In genomic region chr9:58197781-58198701, GRCm38 (mm10) we compare ENCODE assay signal across 8 mouse cellular contexts. TPM values are rescaled to one million over a fixed set of nuclear protein-coding genes. Genes with fewer than 3 reads are reported as not detected.
DNase-seq lines count a peak whose midpoint lies in the region; ATAC-seq lines count a peak whose summit lies in the region.

No protein-coding gene starts in this region.

- peak overlapping the region; percentile 45 for H3K4me3 ChIP-seq in forebrain, embryonic 14.5 days (ENCODE audit: low read depth, low read length)
- peak overlapping the region; percentile 16 for H3K4me3 ChIP-seq in intestine, embryonic 14.5 days (ENCODE audit: low read depth, low read length)
- H3K4me3 ChIP-seq in limb, embryonic 15.5 days = peak overlapping the region; percentile 29
- H3K4me3 ChIP-seq in midbrain, embryonic 15.5 days = peak overlapping the region; percentile 42
- H3K4me3 ChIP-seq in stomach, embryonic 14.5 days (ENCODE audit: low read depth, low read length) = peak overlapping the region; percentile 24

- peaks cover 50% of the 10 kb centered on the region for H3K27me3 ChIP-seq in forebrain, embryonic 14.5 days (replicated peaks; ENCODE audit: control insufficient read depth, insufficient read depth, low read length)
- H3K27me3 ChIP-seq in intestine, embryonic 14.5 days (replicated peaks; ENCODE audit: control insufficient read depth, insufficient read depth, low read length) = peaks cover 88% of the 10 kb centered on the region
- peaks cover 86% of the 10 kb centered on the region for H3K27me3 ChIP-seq in limb, embryonic 15.5 days
- H3K27me3 ChIP-seq in midbrain, embryonic 15.5 days (replicated peaks) = peaks cover 50% of the 10 kb centered on the region
- peaks cover 70% of the 10 kb centered on the region for H3K27me3 ChIP-seq in stomach, embryonic 14.5 days (ENCODE audit: control insufficient read depth, insufficient read depth, low read length)

- peak; percentile 64 to 67 for DNase-seq in adrenal gland, adult 18-20 months (ENCODE audit: low spot score in 2 of 2)
- no peak for DNase-seq in adrenal gland, postnatal 4 days (ENCODE audit: low spot score in 2 of 2)
- peak; percentile 46 to 54 for DNase-seq in cerebellum, adult 18-20 months
- DNase-seq in forebrain, embryonic 14.5 days (ENCODE audit: low spot score) = peak; percentile 77
- DNase-seq in intestine, embryonic 14.5 days (ENCODE audit: low spot score) = peak; percentile 69

- H3K4me2 ChIP-seq in forebrain, embryonic 14.5 days (ENCODE audit: low read length) = peak overlapping the region; percentile 53
- H3K4me2 ChIP-seq in intestine, embryonic 14.5 days (ENCODE audit: low read length) = peak overlapping the region; percentile 39
- H3K4me2 ChIP-seq in limb, embryonic 15.5 days = peak overlapping the region; percentile 48
- peak overlapping the region; percentile 67 for H3K4me2 ChIP-seq in midbrain, embryonic 15.5 days
- peak overlapping the region; percentile 42 for H3K4me2 ChIP-seq in stomach, embryonic 14.5 days (replicated peaks; ENCODE audit: low read depth, low read length)

- peaks cover 22% of the 10 kb centered on the region for H3K4me1 ChIP-seq in forebrain, embryonic 14.5 days (ENCODE audit: control insufficient read depth, insufficient read depth, low read length)
- peaks cover 13% of the 10 kb centered on the region for H3K4me1 ChIP-seq in intestine, embryonic 14.5 days (replicated peaks; ENCODE audit: control insufficient read depth, insufficient read depth, low read length)
- H3K4me1 ChIP-seq in limb, embryonic 15.5 days = peaks cover 67% of the 10 kb centered on the region
- H3K4me1 ChIP-seq in midbrain, embryonic 15.5 days = peaks cover 61% of the 10 kb centered on the region
- peaks cover 36% of the 10 kb centered on the region for H3K4me1 ChIP-seq in stomach, embryonic 14.5 days (ENCODE audit: control insufficient read depth, insufficient read depth, low read length)

- H3K9ac ChIP-seq in forebrain, embryonic 14.5 days (ENCODE audit: low read length) = peak overlapping the region; percentile 82
- H3K9ac ChIP-seq in intestine, embryonic 14.5 days (ENCODE audit: low read length) = no peak overlapping the region
- H3K9ac ChIP-seq in limb, embryonic 15.5 days = no peak overlapping the region
- H3K9ac ChIP-seq in midbrain, embryonic 15.5 days = peak overlapping the region; percentile 51
- H3K9ac ChIP-seq in stomach, embryonic 14.5 days (replicated peaks; ENCODE audit: low read depth, low read length) = no peak overlapping the region

- H3K36me3 ChIP-seq in forebrain, embryonic 14.5 days (ENCODE audit: control insufficient read depth, insufficient read depth, low read length) = peaks cover 29% of the 10 kb centered on the region
- H3K36me3 ChIP-seq in intestine, embryonic 14.5 days (ENCODE audit: control insufficient read depth, insufficient read depth, low read length) = no peaks in the 10 kb centered on the region
- H3K36me3 ChIP-seq in limb, embryonic 15.5 days = no peaks in the 10 kb centered on the region
- H3K36me3 ChIP-seq in midbrain, embryonic 15.5 days (replicated peaks) = no peaks in the 10 kb centered on the region
- H3K36me3 ChIP-seq in stomach, embryonic 14.5 days (ENCODE audit: control insufficient read depth, insufficient read depth, low read length) = no peaks in the 10 kb centered on the region

- peak overlapping the region; percentile 96 for H3K27ac ChIP-seq in forebrain, embryonic 14.5 days (ENCODE audit: low read depth, low read length)
- H3K27ac ChIP-seq in intestine, embryonic 14.5 days (ENCODE audit: low read depth) = no peak overlapping the region
- no peak overlapping the region for H3K27ac ChIP-seq in limb, embryonic 15.5 days
- H3K27ac ChIP-seq in midbrain, embryonic 15.5 days = peak overlapping the region; percentile 86
- H3K27ac ChIP-seq in stomach, embryonic 14.5 days (ENCODE audit: low read length) = no peak overlapping the region

- H3K9me3 ChIP-seq in forebrain, embryonic 14.5 days (replicated peaks; ENCODE audit: control insufficient read depth, low read length) = no peaks in the 10 kb centered on the region
- no peaks in the 10 kb centered on the region for H3K9me3 ChIP-seq in intestine, embryonic 14.5 days (ENCODE audit: control insufficient read depth, low read length)
- H3K9me3 ChIP-seq in limb, embryonic 15.5 days = no peaks in the 10 kb centered on the region
- H3K9me3 ChIP-seq in midbrain, embryonic 15.5 days = no peaks in the 10 kb centered on the region
- H3K9me3 ChIP-seq in stomach, embryonic 14.5 days (ENCODE audit: control insufficient read depth, low read depth, low read length) = no peaks in the 10 kb centered on the region

- WGBS in forebrain, embryonic 14.5 days = 3% methylated on average over 58 of the region's 58 CpGs
- WGBS in intestine, embryonic 14.5 days = under 1% methylated on average over 58 of the region's 58 CpGs
- 1% methylated on average over 58 of the region's 58 CpGs for WGBS in limb, embryonic 15.5 days
- 2% methylated on average over 58 of the region's 58 CpGs for WGBS in midbrain, embryonic 15.5 days
- 1% methylated on average over 58 of the region's 58 CpGs for WGBS in stomach, embryonic 14.5 days

- ATAC-seq in forebrain, embryonic 14.5 days = peak; percentile 25; the same call in 1 of the 2 replicates
- ATAC-seq in intestine, embryonic 14.5 days (replicated peaks; ENCODE audit: low FRiP score, low TSS enrichment, low read depth) = peak; percentile 25; the same call in 1 of the 2 replicates
- no peak for ATAC-seq in limb, embryonic 15.5 days (ENCODE audit: insufficient number of reproducible peaks, low FRiP score, low TSS enrichment, low read depth)
- ATAC-seq in midbrain, embryonic 15.5 days (replicated peaks) = no peak
- ATAC-seq in stomach, embryonic 14.5 days (ENCODE audit: insufficient number of reproducible peaks, insufficient read depth, low FRiP score, low read depth) = peak; percentile 20; the same call in 1 of the 2 replicates

RNA-seq across cellular contexts. Expression of gene Islr, which starts 6.1 kb away (rescaled TPM):
- total RNA-seq in adrenal gland, adult 18-20 months (2021) = 10 to 100 TPM; 22.4 to 33.0 TPM
- 10 to 100 TPM; 64.5 to 66.7 TPM for total RNA-seq in adrenal gland, postnatal 4 days (2021)
- polyA plus RNA-seq in forebrain, embryonic 14.5 days (2014; fragmentation: Nextera tagmentation; extraction: Ambion mirVana) = 13.5 and 20.1 TPM in 2 replicates
- polyA plus RNA-seq in intestine, embryonic 14.5 days (2014; fragmentation: Nextera tagmentation; extraction: Ambion mirVana) = 65.5 and 71.3 TPM in 2 replicates
- 216 and 254 TPM in 2 replicates for polyA plus RNA-seq in limb, embryonic 15.5 days (2015; fragmentation: Nextera tagmentation; extraction: Ambion mirVana)
- polyA plus RNA-seq in midbrain, embryonic 15.5 days (2015; fragmentation: Nextera tagmentation; extraction: Ambion mirVana) = 36.1 and 46.9 TPM in 2 replicates
- polyA plus RNA-seq in stomach, embryonic 14.5 days (2014; fragmentation: Nextera tagmentation; extraction: Ambion mirVana) = 83.3 and 87.9 TPM in 2 replicates

RNA-seq across cellular contexts. Expression of gene Islr2, which starts 6.1 kb away (rescaled TPM):
- 1 to 10 TPM; 1.2 to 2.6 TPM for total RNA-seq in adrenal gland, adult 18-20 months (2021)
- 10 to 100 TPM in 1 of 2 experiments, 1 to 10 TPM in 1; 8.2 to 10.3 TPM for total RNA-seq in adrenal gland, postnatal 4 days (2021)
- 118 and 123 TPM in 2 replicates for polyA plus RNA-seq in forebrain, embryonic 14.5 days (2014; fragmentation: Nextera tagmentation; extraction: Ambion mirVana)
- polyA plus RNA-seq in intestine, embryonic 14.5 days (2014; fragmentation: Nextera tagmentation; extraction: Ambion mirVana) = 1.7 and 1.8 TPM in 2 replicates
- polyA plus RNA-seq in limb, embryonic 15.5 days (2015; fragmentation: Nextera tagmentation; extraction: Ambion mirVana) = 0.55 and 1.5 TPM in 2 replicates
- 44.4 and 55.1 TPM in 2 replicates for polyA plus RNA-seq in midbrain, embryonic 15.5 days (2015; fragmentation: Nextera tagmentation; extraction: Ambion mirVana)
- 1.7 and 2.6 TPM in 2 replicates for polyA plus RNA-seq in stomach, embryonic 14.5 days (2014; fragmentation: Nextera tagmentation; extraction: Ambion mirVana)

RNA-seq across cellular contexts. Expression of gene Pml, which starts 51.5 kb away (rescaled TPM):
- total RNA-seq in adrenal gland, adult 18-20 months (2021) = 10 to 100 TPM; 16.1 to 17.9 TPM
- 10 to 100 TPM; 31.6 to 32.1 TPM for total RNA-seq in adrenal gland, postnatal 4 days (2021)
- 5.3 and 6.0 TPM in 2 replicates for polyA plus RNA-seq in forebrain, embryonic 14.5 days (2014; fragmentation: Nextera tagmentation; extraction: Ambion mirVana)
- polyA plus RNA-seq in intestine, embryonic 14.5 days (2014; fragmentation: Nextera tagmentation; extraction: Ambion mirVana) = 16.9 and 17.7 TPM in 2 replicates
- polyA plus RNA-seq in limb, embryonic 15.5 days (2015; fragmentation: Nextera tagmentation; extraction: Ambion mirVana) = 15.7 and 16.4 TPM in 2 replicates
- polyA plus RNA-seq in midbrain, embryonic 15.5 days (2015; fragmentation: Nextera tagmentation; extraction: Ambion mirVana) = 3.9 and 5.0 TPM in 2 replicates
- polyA plus RNA-seq in stomach, embryonic 14.5 days (2014; fragmentation: Nextera tagmentation; extraction: Ambion mirVana) = 15.0 and 17.2 TPM in 2 replicates

RNA-seq across cellular contexts. Expression of gene Stoml1, which starts 54.9 kb away (rescaled TPM):
- 10 to 100 TPM; 13.3 to 15.0 TPM for total RNA-seq in adrenal gland, adult 18-20 months (2021)
- total RNA-seq in adrenal gland, postnatal 4 days (2021) = 10 to 100 TPM; 29.9 to 30.8 TPM
- polyA plus RNA-seq in forebrain, embryonic 14.5 days (2014; fragmentation: Nextera tagmentation; extraction: Ambion mirVana) = 75.1 and 81.1 TPM in 2 replicates
- polyA plus RNA-seq in intestine, embryonic 14.5 days (2014; fragmentation: Nextera tagmentation; extraction: Ambion mirVana) = 21.3 and 22.9 TPM in 2 replicates
- polyA plus RNA-seq in limb, embryonic 15.5 days (2015; fragmentation: Nextera tagmentation; extraction: Ambion mirVana) = 34.2 and 35.5 TPM in 2 replicates
- polyA plus RNA-seq in midbrain, embryonic 15.5 days (2015; fragmentation: Nextera tagmentation; extraction: Ambion mirVana) = 136 and 140 TPM in 2 replicates
- 27.0 and 30.3 TPM in 2 replicates for polyA plus RNA-seq in stomach, embryonic 14.5 days (2014; fragmentation: Nextera tagmentation; extraction: Ambion mirVana)

Comparison
In these comparisons a context has a peak if more than half of its experiments do, and no peak if none do; other contexts are left out.
1. DNase-seq: peak in adrenal gland, adult 18-20 months (2 of 2), cerebellum, adult 18-20 months (2 of 2), forebrain, embryonic 14.5 days (single experiment) and intestine, embryonic 14.5 days (single experiment); none in adrenal gland, postnatal 4 days (0 of 2).
2. ATAC-seq: peak in forebrain, embryonic 14.5 days (single experiment), intestine, embryonic 14.5 days (single experiment) and stomach, embryonic 14.5 days (single experiment); none in limb, embryonic 15.5 days (single experiment) and midbrain, embryonic 15.5 days (single experiment).
3. H3K27ac ChIP-seq: peak in forebrain, embryonic 14.5 days (single experiment) and midbrain, embryonic 15.5 days (single experiment); none in intestine, embryonic 14.5 days (single experiment), limb, embryonic 15.5 days (single experiment) and stomach, embryonic 14.5 days (single experiment).
4. H3K9ac ChIP-seq: peak in forebrain, embryonic 14.5 days (single experiment) and midbrain, embryonic 15.5 days (single experiment); none in intestine, embryonic 14.5 days (single experiment), limb, embryonic 15.5 days (single experiment) and stomach, embryonic 14.5 days (single experiment).
5. RNA of gene Islr2, which starts 6.1 kb away (polyA plus RNA-seq): 118 to 123 TPM in forebrain, embryonic 14.5 days and 44.4 to 55.1 TPM in midbrain, embryonic 15.5 days; 1.7 to 1.8 TPM in intestine, embryonic 14.5 days, 1.7 to 2.6 TPM in stomach, embryonic 14.5 days and 0.55 to 1.5 TPM in limb, embryonic 15.5 days; every median in the first group is over 10 times any median in the second.
6. Peak in every context shown above with its lines, with median percentiles within 50 percentile points of each other: H3K4me2 ChIP-seq and H3K4me3 ChIP-seq.